Mouse (Mus musculus): ENCODE results near the gene Ninj2.

DNA sequence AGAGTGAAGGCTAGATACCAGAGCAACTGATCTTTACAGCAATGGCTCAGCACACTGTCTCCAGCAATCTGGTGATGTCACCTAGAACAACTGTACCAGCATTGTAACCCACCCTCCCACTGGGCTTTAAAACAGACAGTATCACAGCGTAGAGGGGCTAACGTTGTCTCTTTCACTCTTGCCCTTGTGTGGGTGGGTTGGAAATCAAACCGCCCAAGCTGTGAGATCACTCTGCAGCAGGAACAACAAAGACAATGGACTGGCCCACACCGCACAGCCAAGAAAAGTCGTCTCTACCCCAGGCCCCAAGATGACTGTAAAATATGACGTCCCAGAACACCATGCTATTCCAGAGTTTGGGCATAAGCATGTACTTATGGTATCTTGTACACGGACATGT is 136.7 kb downstream of the Ninj2 start:
- no peak for TF ChIP-seq CTCF (IDR thresholded peaks at IDR 0.05; ENCODE audit: insufficient read depth, low read length)
- TF ChIP-seq POLR2A (IDR thresholded peaks at IDR 0.05; ENCODE audit: borderline replicate concordance, extremely low read depth, low read depth, low read length), result no peak

Measured in lung, adult 2 months (tissue).